Mouse (Mus musculus): ENCODE measurements around the gene Wdr11.

Gene Wdr11

DNA sequence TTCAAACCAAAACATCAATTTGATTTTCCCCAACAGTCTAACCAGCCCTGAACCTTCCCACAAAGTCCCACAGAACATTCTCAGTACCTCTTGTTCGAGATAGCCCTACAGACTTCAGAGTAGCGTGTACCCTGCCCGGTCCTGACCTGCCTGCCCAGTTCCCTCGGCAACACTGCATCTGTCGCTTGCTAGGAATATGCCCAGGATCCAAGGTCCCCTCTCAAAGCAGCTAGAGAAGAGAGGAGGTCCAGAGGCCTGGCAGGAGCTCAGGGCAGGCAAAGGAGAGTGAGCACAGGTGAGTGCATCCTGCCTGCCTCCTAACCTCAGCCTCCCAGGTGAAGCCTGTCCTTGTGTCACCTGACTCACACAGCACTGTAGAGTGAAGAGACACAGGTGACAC, 47.3 kb downstream of the Wdr11 start:
- no peaks in the 10 kb centered on the region for H3K27me3 ChIP-seq (ENCODE audit: control insufficient read depth, insufficient read depth, low read length, poor library complexity, severe bottlenecking)
- peaks cover under 1% of the 10 kb centered on the region; the same call in 1 of the 2 replicates for H3K36me3 ChIP-seq (ENCODE audit: control insufficient read depth, insufficient read depth, low read length, poor library complexity, severe bottlenecking)
- DNase-seq (ENCODE audit: low read depth, low spot score), result no peak

DNA sequence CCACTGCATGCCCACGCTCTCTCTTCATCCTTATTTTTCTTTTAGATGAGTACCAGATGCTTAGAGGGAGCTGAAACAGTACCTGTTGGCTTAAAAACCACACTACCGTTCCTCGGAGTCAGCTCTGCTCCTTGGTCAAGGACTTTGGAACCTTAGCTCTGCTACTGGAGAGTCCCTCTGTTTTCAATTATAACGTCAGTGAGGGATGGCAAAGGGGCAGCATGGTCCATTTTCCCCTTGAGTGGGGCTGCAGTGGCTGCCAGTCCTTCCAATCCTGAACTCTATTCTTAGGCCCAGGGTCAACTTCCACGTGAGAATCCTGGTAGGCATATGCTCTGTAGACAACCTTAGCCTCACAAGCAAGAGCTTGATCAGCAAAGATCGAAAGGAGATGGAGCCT, 48.2 kb downstream of the Wdr11 start:
- Histone ChIP-seq H3K36me3 (ENCODE audit: control insufficient read depth, insufficient read depth, low read length, poor library complexity, severe bottlenecking) (no peaks in the 10 kb centered on the region; the same call in 1 of the 2 replicates), H3K27me3 (ENCODE audit: control insufficient read depth, insufficient read depth, low read length, poor library complexity, severe bottlenecking) (no peaks in the 10 kb centered on the region)
- no peak for DNase-seq (ENCODE audit: low read depth, low spot score)

DNA sequence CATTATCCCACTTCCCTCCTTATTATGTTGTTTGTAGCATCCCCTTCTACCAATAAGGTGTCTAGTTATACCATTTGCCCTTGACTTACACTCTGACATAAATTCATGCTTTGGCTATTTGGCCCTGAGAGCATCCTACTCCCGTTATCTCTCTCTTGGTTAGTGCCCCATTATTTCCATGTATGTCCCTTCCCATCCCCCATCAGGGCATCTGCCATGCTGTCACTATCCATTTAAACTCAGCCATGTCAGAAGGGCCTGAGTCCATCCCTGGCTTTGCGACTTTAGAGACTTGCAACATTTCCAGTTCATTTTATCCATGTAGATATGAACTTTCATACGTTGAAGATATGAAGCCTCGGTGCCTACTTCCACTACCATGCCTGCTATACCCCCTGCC, 51.6 kb downstream of the Wdr11 start:
- no peak for DNase-seq (ENCODE audit: low read depth, low spot score)
- no peaks in the 10 kb centered on the region for H3K36me3 ChIP-seq (ENCODE audit: control insufficient read depth, insufficient read depth, low read length, poor library complexity, severe bottlenecking)

DNA sequence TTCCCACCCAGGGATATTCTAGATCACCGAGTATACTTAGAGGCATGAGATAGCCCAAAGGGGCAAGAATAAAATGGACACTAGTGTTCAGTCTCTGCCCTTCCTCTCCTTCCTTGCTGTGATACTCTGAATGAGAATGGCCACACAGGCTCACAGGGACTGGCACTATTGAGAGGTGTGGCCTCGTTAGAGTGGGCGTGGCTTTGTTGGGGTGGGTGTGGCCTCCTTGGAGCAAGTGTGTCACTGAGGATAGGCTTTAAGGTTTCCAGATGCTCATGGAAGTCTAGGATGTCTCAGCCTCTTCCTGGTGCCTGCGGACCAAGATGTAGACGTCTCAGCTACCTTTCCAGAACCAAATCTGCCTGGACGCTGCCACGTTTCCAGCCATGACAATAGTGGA, 56.1 kb downstream of the Wdr11 start:
- Histone ChIP-seq H3K27me3 (ENCODE audit: control insufficient read depth, insufficient read depth, low read length, poor library complexity, severe bottlenecking) (no peaks in the 10 kb centered on the region), H3K36me3 (ENCODE audit: control insufficient read depth, insufficient read depth, low read length, poor library complexity, severe bottlenecking) (no peaks in the 10 kb centered on the region)
- peak; percentile 8 for DNase-seq (ENCODE audit: low read depth, low spot score)

More for the DNA sequence above, 51.6 kb downstream of the Wdr11 start:
- no peaks in the 10 kb centered on the region for H3K27me3 ChIP-seq (ENCODE audit: control insufficient read depth, insufficient read depth, low read length, poor library complexity, severe bottlenecking)

DNA sequence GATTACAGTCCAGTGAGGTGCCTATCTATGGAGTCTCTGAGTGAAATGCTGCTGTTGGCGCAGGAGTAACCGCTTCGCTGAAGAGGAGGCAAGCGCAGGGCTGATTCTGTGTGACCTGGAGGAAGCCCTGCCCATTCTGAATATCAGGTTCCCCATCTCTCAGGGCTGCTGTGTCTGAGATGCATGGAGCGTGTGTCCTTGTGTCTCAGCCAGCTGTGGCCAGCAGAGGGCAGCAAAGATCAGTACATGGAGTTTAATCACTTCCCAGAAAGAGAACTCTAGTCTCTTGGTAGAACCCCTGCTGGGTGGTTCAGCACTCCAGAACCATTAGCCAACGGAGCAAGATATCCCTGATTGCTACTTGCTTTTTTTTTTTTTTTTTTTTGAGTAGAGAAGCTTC, 57.3 kb downstream of the Wdr11 start:
- H3K36me3 ChIP-seq (ENCODE audit: control insufficient read depth, insufficient read depth, low read length, poor library complexity, severe bottlenecking), result no peaks in the 10 kb centered on the region
- no peaks in the 10 kb centered on the region for H3K27me3 ChIP-seq (ENCODE audit: control insufficient read depth, insufficient read depth, low read length, poor library complexity, severe bottlenecking)
- DNase-seq (ENCODE audit: low read depth, low spot score), result peak; percentile 82

DNA sequence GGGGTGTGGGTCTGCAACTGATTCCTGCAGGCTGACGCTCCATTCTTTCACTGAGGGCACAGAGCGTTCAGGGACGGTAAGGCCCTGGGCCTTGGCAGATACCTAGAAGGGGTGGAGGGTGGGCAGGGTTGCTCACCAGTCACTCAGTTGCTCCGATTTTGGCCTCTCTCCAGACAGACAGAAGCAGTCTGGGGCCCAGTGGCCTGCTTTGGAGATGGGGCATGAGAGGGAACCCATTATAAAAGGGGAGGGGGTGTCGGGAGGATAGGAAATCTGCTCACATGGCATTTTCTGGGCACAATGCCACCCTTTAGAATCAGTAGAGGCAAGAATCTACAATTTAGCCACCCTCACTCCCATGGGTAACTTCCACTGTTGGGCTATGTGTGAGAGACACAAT, 59.1 kb downstream of the Wdr11 start:
- Histone ChIP-seq H3K27me3 (ENCODE audit: control insufficient read depth, insufficient read depth, low read length, poor library complexity, severe bottlenecking) (no peaks in the 10 kb centered on the region), H3K36me3 (ENCODE audit: control insufficient read depth, insufficient read depth, low read length, poor library complexity, severe bottlenecking) (no peaks in the 10 kb centered on the region)
- DNase-seq (ENCODE audit: low read depth, low spot score), result no peak

DNA sequence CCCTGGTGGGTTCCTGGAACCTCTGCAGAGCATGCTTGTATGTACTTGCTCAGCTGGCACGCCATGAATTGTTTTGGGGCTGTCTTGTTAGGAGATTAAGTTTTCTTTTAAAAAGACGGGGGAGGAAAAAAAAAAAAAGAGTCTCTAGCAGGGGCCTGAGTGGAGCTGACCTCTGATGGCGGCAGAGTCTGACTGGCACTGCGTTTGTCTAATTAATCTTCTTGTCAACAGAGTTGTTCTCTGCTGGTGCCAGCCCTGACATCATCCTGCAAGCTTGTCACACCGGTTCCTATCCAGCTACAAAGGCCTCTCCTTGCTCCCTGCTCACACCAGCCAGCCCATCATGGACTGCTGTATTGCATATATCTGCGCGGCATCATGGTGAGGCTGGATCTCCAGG, 60.1 kb downstream of the Wdr11 start:
- Histone ChIP-seq H3K27me3 (ENCODE audit: control insufficient read depth, insufficient read depth, low read length, poor library complexity, severe bottlenecking) (no peaks in the 10 kb centered on the region), H3K36me3 (ENCODE audit: control insufficient read depth, insufficient read depth, low read length, poor library complexity, severe bottlenecking) (no peaks in the 10 kb centered on the region)
- DNase-seq (ENCODE audit: low read depth, low spot score), result no peak

DNA sequence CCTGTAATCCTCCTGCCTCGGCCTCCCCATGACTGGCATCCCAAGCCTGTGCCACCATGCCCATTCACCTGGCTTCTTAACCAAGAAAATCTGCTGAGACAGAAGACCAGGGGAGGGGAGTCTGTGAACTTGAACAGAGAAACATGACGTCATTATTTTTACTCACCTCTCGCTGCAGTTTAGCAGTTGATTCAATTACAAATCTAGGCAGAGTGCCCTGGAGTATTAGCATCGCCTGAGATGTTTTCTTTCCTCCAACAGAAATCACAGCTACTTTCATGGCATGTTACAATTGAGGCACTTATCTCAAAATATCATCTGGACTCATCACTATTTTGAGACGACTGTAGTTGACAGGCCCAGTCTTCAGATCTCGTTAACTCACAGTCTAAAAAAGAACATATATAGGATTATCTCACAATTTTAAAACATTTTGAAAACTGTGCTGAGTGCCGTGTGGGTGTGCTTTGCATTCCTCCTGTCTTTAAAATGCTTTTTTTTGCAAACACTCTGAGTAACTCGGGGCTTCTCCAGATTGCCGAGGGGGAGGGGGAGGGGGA, 61.3 kb downstream of the Wdr11 start:
- no peak for DNase-seq (ENCODE audit: low read depth, low spot score)
- H3K27me3 ChIP-seq (ENCODE audit: control insufficient read depth, insufficient read depth, low read length, poor library complexity, severe bottlenecking), result no peaks in the 10 kb centered on the region
- H3K36me3 ChIP-seq (ENCODE audit: control insufficient read depth, insufficient read depth, low read length, poor library complexity, severe bottlenecking), result no peaks in the 10 kb centered on the region

DNA sequence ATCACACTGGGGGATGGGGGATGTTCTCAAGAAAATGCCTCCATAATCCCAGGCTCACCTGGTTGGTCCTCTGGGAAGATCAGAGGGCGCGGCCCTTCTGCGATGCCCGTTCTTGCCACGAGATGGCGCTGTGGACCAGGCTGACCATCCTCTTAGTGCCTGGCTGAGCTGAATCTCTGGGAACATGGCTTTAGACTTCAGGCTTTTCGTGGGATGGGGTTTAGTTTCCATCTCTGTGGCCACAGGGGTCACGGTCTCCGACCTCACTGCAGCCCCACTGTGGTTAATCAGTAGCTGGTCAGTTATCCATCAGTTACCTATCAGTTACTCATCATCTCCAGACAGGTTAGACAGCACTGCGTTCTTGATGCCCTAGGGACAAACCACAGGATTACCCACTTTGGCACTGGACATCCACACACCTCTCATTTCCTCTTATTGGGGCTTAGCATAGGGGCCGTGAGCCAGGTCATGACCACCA, 62.2 kb downstream of the Wdr11 start:
- Histone ChIP-seq H3K36me3 (ENCODE audit: control insufficient read depth, insufficient read depth, low read length, poor library complexity, severe bottlenecking) (no peaks in the 10 kb centered on the region), H3K27me3 (ENCODE audit: control insufficient read depth, insufficient read depth, low read length, poor library complexity, severe bottlenecking) (no peaks in the 10 kb centered on the region)
- DNase-seq (ENCODE audit: low read depth, low spot score), result peak; percentile 66

DNA sequence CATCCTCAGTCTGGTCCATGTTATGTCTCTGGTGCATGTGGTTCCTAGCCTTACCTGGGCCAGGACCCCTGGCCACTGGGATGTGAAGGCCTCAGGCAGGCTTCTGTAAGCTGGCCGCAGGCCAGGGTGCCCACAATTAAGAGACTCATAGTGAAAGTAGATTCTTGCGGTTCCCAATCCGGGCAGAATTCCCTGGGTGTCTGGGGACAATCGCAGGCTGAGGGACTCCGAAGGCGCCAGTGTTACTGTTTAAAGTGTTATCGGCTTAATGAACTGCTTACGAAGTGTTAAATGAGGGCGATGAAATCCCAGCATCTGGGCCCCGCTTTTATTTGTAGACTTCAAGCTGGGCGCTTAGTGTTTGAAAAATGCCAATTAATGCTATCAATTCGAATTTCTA, 63.3 kb downstream of the Wdr11 start:
- Histone ChIP-seq H3K27me3 (ENCODE audit: control insufficient read depth, insufficient read depth, low read length, poor library complexity, severe bottlenecking) (no peaks in the 10 kb centered on the region), H3K36me3 (ENCODE audit: control insufficient read depth, insufficient read depth, low read length, poor library complexity, severe bottlenecking) (no peaks in the 10 kb centered on the region)
- DNase-seq (ENCODE audit: low read depth, low spot score), result no peak

DNA sequence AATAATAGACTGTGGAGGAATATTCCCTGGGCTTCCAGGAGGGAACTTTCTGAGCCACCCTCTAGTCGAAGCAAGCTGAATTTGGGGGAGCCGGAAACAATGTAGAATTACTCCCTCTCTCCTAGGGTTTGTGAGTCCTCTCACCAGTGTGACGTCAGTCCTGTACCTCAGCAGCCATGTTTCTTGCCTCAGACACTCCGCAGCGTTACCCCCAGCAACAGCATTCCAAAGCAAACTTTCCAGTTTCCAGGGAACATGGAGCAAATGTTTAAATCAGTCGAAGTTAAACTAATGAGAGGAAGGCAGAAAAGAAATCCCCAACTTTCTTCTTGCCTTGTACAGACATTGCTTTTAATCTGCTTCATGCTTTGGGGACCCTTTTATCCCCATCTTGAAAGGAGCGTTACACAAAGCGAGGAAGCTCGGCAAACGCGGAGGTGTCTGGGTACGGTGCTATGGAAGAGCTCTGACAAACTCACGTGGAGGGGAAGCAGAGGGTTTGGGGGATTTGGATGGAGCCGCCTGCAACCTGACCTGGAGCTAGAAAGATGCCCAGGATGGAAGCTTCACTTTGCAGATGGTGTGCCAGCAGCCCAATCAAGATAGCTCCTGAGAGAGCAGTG, 64.1 kb downstream of the Wdr11 start:
- H3K27me3 ChIP-seq (ENCODE audit: control insufficient read depth, insufficient read depth, low read length, poor library complexity, severe bottlenecking), result no peaks in the 10 kb centered on the region
- DNase-seq (ENCODE audit: low read depth, low spot score), result no peak
- H3K36me3 ChIP-seq (ENCODE audit: control insufficient read depth, insufficient read depth, low read length, poor library complexity, severe bottlenecking), result no peaks in the 10 kb centered on the region

DNA sequence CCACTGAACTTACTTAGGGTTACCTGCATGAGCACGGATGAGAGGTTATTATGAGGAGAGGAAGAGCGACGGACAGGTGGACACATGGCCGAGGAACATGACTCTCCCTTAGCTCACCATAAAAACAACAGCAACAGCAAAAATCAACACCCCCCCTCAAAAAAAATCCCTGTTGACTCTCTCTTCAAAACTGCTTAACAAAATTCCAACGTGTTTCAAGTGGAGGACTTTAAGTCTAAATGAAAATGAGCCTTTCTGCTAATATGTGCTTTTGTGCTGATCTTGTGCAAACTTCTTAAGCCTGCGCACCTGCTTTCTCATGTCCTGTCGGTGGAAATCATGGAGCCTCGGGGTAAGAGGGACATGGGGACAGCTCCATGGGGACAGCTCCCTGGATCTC, 66.2 kb downstream of the Wdr11 start:
- no peaks in the 10 kb centered on the region for H3K36me3 ChIP-seq (ENCODE audit: control insufficient read depth, insufficient read depth, low read length, poor library complexity, severe bottlenecking)
- H3K27me3 ChIP-seq (ENCODE audit: control insufficient read depth, insufficient read depth, low read length, poor library complexity, severe bottlenecking), result no peaks in the 10 kb centered on the region
- DNase-seq (ENCODE audit: low read depth, low spot score), result no peak

DNA sequence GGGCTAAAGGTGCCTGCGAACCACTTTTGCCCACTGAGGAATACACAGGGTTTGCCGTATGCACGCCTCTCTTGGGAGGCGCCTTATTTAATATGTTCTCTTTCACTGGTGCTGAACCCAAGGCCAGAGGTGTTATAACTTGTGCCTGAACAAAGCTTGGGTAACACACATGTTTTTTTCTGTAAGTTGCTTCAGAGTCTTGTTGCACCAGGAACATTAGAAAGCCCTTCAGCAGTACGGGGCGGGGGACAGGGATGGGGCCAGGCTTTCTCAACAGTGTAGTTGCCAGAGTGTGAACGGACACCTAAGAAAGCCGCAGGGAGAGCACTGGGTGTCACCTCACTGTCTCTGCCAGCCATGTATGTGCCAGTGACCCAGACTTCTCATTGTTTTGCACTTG, 68.1 kb downstream of the Wdr11 start:
- DNase-seq (ENCODE audit: low read depth, low spot score), result no peak
- no peaks in the 10 kb centered on the region for H3K27me3 ChIP-seq (ENCODE audit: control insufficient read depth, insufficient read depth, low read length, poor library complexity, severe bottlenecking)
- no peaks in the 10 kb centered on the region for H3K36me3 ChIP-seq (ENCODE audit: control insufficient read depth, insufficient read depth, low read length, poor library complexity, severe bottlenecking)

DNA sequence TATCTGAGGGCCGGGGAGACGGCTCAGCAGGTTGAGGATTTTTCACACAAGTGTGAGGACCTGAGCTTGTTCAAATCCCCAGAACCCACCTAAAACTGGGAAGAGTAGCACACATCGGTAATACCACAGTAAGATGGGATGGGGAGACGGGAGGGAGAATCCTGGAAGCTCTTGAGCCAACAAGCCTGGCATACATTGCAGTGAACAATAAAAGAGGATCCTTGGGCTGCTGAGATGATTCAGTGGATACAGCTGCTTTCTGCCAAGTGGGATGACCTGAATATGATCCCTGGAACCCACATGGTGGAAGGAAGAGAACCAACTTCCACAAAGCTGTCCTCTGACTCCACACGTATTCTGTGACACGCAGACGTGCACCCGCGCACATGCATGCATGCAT, 68.9 kb downstream of the Wdr11 start:
- no peaks in the 10 kb centered on the region for H3K36me3 ChIP-seq (ENCODE audit: control insufficient read depth, insufficient read depth, low read length, poor library complexity, severe bottlenecking)
- DNase-seq (ENCODE audit: low read depth, low spot score), result no peak
- H3K27me3 ChIP-seq (ENCODE audit: control insufficient read depth, insufficient read depth, low read length, poor library complexity, severe bottlenecking), result no peaks in the 10 kb centered on the region

DNA sequence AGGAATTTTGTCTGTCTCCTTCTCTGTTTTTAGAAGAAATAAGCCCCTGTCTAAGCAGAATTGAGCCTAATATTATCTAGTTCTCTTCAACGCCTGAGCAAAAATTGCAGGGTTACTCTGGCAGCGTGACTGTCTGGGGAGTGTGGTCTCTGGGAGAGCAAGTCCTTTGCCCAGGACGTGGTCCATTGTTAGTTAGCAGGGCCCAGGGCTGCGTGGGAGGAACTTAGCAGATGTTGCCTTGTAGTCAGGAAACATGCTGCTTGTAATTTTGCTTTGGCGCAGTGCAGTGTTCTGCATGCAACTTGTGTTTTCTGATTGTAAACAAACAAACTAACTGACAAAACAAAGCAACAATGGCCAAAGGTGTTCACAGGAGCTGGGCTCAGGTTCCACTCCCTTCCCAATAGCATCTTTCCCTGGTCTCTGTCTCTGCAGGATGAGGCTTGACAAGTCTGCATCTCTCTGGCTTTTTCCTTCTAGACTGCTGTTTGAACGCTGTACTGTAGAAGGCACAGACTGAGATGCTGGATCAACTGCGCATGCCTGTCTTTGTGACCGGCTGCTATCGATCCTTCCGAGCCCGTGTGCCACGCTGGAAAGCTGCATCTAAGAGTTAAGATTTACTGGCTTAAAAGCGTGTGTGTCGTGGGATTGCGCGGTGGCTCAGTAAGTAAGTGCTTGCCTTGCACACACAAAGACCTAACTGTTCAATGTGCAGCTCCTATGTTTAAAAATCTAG, 70.6 kb downstream of the Wdr11 start:
- DNase-seq (ENCODE audit: low read depth, low spot score), result no peak
- H3K36me3 ChIP-seq (ENCODE audit: control insufficient read depth, insufficient read depth, low read length, poor library complexity, severe bottlenecking), result no peaks in the 10 kb centered on the region
- no peaks in the 10 kb centered on the region for H3K27me3 ChIP-seq (ENCODE audit: control insufficient read depth, insufficient read depth, low read length, poor library complexity, severe bottlenecking)
